Mouse (Mus musculus) heart, postnatal 0 days (tissue): ENCODE measurements around the gene Foxj1.

Experiments used
- CTCF ChIP-seq: IDR thresholded peaks from 2 replicates; pipeline ENCODE4 v1.5.1; 2016; ENCODE audit warnings: antibody characterized with exemption, control low read depth, low read depth
- EP300 ChIP-seq: IDR thresholded peaks from 2 replicates; pipeline ENCODE4 v1.6.1; 2016; ENCODE audit warnings: antibody characterized with exemption, low read depth

DNA sequence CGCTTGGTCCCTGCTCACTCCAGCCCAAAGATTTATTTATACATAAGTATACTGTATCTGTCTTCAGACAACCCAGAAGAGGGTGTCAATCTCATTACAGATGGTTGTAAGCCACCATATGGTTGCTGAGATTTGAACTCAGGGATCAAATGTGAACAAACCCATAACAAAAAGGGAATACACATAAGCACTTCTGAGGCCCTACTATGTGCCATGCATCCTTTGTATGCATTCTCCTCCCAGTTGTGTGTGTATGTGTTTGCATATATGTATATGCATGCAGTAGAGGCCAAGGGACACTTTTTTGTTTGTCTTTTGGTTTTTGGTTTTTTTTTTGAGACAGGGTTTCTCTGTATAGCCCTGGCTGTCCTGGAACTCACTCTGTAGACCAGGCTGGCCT is 31.4 kb upstream of the Foxj1 start:
- TF ChIP-seq CTCF (no peak), EP300 (no peak)
